Comparison of ENCODE assay signal across 10 mouse cellular contexts in the genomic region with DNA sequence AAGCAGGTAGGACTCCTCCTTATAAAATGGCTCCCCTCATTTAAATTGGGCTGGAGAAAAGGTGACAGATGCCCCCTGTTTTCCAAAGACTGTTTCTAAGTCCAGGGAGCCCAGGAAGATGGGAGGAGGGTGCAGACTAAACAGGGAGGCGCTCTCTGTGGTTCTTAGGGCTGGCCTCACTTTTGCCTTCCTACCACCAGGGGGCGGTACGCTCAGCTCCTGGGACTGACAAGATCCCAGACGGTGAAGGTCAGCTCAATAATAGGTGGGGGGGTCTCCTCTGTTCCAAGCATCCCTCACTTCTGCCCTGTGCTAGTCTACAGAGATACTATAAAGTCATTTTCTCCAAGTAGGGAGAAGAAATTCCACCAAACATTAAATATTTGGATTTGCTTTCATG. TPM values are rescaled to one million over a fixed set of nuclear protein-coding genes. Genes with fewer than 3 reads are reported as not detected.
DNase-seq lines count a peak whose midpoint lies in the region; ATAC-seq and TF ChIP-seq lines count a peak whose summit lies in the region.
"Had no signal": no experiment of that assay in that cellular context is flagged by ENCODE, and none has a peak within 500 bp of the region (broad histone marks: within the 10 kb centered on the region; RNA-seq: fewer than 3 reads in every experiment).

No protein-coding gene starts in this region.

- no peak overlapping the region for H3K9ac ChIP-seq in hindbrain, embryonic 13.5 days
- H3K9ac ChIP-seq: embryonic facial prominence, embryonic 12.5 days; liver, embryonic 15.5 days had no signal

- no peak for ATAC-seq in hindbrain, embryonic 13.5 days (ENCODE audit: low FRiP score)
- peak; percentile 69 for ATAC-seq in megakaryocyte-erythroid progenitor cell, adult 5-6 weeks (replicated peaks; ENCODE audit: low FRiP score, low TSS enrichment, poor library complexity, severe bottlenecking)

- 6% methylated on average over 4 of the region's 4 CpGs for WGBS in hindbrain, embryonic 10.5 days
- WGBS in hindbrain, embryonic 13.5 days, result 10% methylated on average over 4 of the region's 4 CpGs

- TF ChIP-seq CTCF in embryonic fibroblast, embryonic 13.5 days (IDR thresholded peaks at IDR 0.05; ENCODE audit: borderline replicate concordance, insufficient read depth, low read length), result peak; percentile 76

- TF ChIP-seq POLR2A in embryonic fibroblast, embryonic 13.5 days (IDR thresholded peaks at IDR 0.05; ENCODE audit: low read depth, low read length), result no peak

- peaks cover 41% of the 10 kb centered on the region for H3K27me3 ChIP-seq in hindbrain, embryonic 10.5 days (ENCODE audit: insufficient read depth, poor library complexity, severe bottlenecking)
- peaks cover 41% of the 10 kb centered on the region for H3K27me3 ChIP-seq in hindbrain, embryonic 13.5 days

- H3K4me3 ChIP-seq in hindbrain, embryonic 10.5 days, result no peak overlapping the region
- no peak overlapping the region for H3K4me3 ChIP-seq in hindbrain, embryonic 13.5 days
- H3K4me3 ChIP-seq in embryonic fibroblast, embryonic 13.5 days (ENCODE audit: insufficient read depth, low read length), result no peak overlapping the region
- H3K4me3 ChIP-seq: embryonic facial prominence, embryonic 12.5 days; liver, embryonic 15.5 days had no signal

- H3K36me3 ChIP-seq in hindbrain, embryonic 10.5 days, result no peaks in the 10 kb centered on the region
- H3K36me3 ChIP-seq in hindbrain, embryonic 13.5 days, result no peaks in the 10 kb centered on the region; the same call in 1 of the 2 replicates
- H3K36me3 ChIP-seq: embryonic facial prominence, embryonic 12.5 days; liver, embryonic 15.5 days had no signal

- H3K9me3 ChIP-seq in hindbrain, embryonic 10.5 days, result no peaks in the 10 kb centered on the region
- no peaks in the 10 kb centered on the region for H3K9me3 ChIP-seq in hindbrain, embryonic 13.5 days
- H3K9me3 ChIP-seq: embryonic facial prominence, embryonic 12.5 days; liver, embryonic 15.5 days had no signal

- peaks cover 5% of the 10 kb centered on the region; the same call in 1 of the 2 replicates for H3K4me1 ChIP-seq in hindbrain, embryonic 10.5 days (replicated peaks)
- H3K4me1 ChIP-seq in hindbrain, embryonic 13.5 days (replicated peaks), result no peaks in the 10 kb centered on the region
- H3K4me1 ChIP-seq in embryonic fibroblast, embryonic 13.5 days (ENCODE audit: control insufficient read depth, insufficient read depth, low read length), result no peaks in the 10 kb centered on the region

- H3K4me2 ChIP-seq in hindbrain, embryonic 13.5 days, result no peak overlapping the region
- H3K4me2 ChIP-seq: embryonic facial prominence, embryonic 12.5 days; liver, embryonic 15.5 days had no signal

- H3K27ac ChIP-seq in hindbrain, embryonic 10.5 days, result no peak overlapping the region
- H3K27ac ChIP-seq in hindbrain, embryonic 13.5 days, result no peak overlapping the region
- no peak overlapping the region for H3K27ac ChIP-seq in embryonic fibroblast, embryonic 13.5 days (ENCODE audit: insufficient read depth, low read length)
- H3K27ac ChIP-seq: embryonic facial prominence, embryonic 12.5 days; liver, embryonic 15.5 days had no signal

- DNase-seq in hindbrain, embryonic 10.5 days (ENCODE audit: low spot score), result peak; percentile 63
- DNase-seq in CD4-positive, CD25-positive, alpha-beta regulatory T cell, adult 2 months (ENCODE audit: low read depth, low spot score), result peak; percentile 80
- DNase-seq in adrenal gland, postnatal 25 days, result peak; percentile 65
- peak; percentile 58 for DNase-seq in kidney, postnatal 14 days
- peak; percentile 84 for DNase-seq in testis, postnatal 10 days (ENCODE audit: low spot score)

RNA-seq across cellular contexts. Expression of a gene that starts 10.5 kb away (rescaled TPM):
- 2.7 and 7.1 TPM in 2 replicates for polyA plus RNA-seq in hindbrain, embryonic 10.5 days (2016; fragmentation: Nextera tagmentation; extraction: Ambion mirVana)
- polyA plus RNA-seq in hindbrain, embryonic 13.5 days (2015; fragmentation: Nextera tagmentation; extraction: Ambion mirVana), result 0.31 and 0.62 TPM in 2 replicates
- total RNA-seq in adrenal gland, postnatal 25 days (2021), result not detected in 2 replicates
- 1.8 and 1.9 TPM in 2 replicates for polyA plus RNA-seq in embryonic fibroblast, embryonic 13.5 days (2011; ENCODE audit: insufficient read length, low read depth, missing spikeins)
- total RNA-seq in megakaryocyte-erythroid progenitor cell, adult 5-6 weeks (2014; fragmentation: Nextera tagmentation), result not detected in 2 replicates
- total RNA-seq in megakaryocyte-erythroid progenitor cell, adult 5-6 weeks (2017), result not detected in 2 replicates

RNA-seq across cellular contexts. Expression of a gene that starts 25.8 kb away (rescaled TPM):
- not detected in 2 replicates for polyA plus RNA-seq in hindbrain, embryonic 10.5 days (2016; fragmentation: Nextera tagmentation; extraction: Ambion mirVana)
- not detected in 2 replicates for polyA plus RNA-seq in hindbrain, embryonic 13.5 days (2015; fragmentation: Nextera tagmentation; extraction: Ambion mirVana)
- not detected in 2 replicates for total RNA-seq in adrenal gland, postnatal 25 days (2021)
- not detected in 2 replicates for polyA plus RNA-seq in embryonic fibroblast, embryonic 13.5 days (2011; ENCODE audit: insufficient read length, low read depth, missing spikeins)
- total RNA-seq in megakaryocyte-erythroid progenitor cell, adult 5-6 weeks (2014; fragmentation: Nextera tagmentation), result not detected in 2 replicates
- not detected in 2 replicates for total RNA-seq in megakaryocyte-erythroid progenitor cell, adult 5-6 weeks (2017)
- polyA plus RNA-seq: embryonic facial prominence, embryonic 12.5 days; liver, embryonic 15.5 days had no signal

RNA-seq across cellular contexts. Expression of a gene that starts 26.2 kb away (rescaled TPM):
- 68.2 and 89.6 TPM in 2 replicates for polyA plus RNA-seq in hindbrain, embryonic 10.5 days (2016; fragmentation: Nextera tagmentation; extraction: Ambion mirVana)
- polyA plus RNA-seq in hindbrain, embryonic 13.5 days (2015; fragmentation: Nextera tagmentation; extraction: Ambion mirVana), result 143 and 145 TPM in 2 replicates
- total RNA-seq in adrenal gland, postnatal 25 days (2021), result 33.3 and 38.3 TPM in 2 replicates
- polyA plus RNA-seq in embryonic fibroblast, embryonic 13.5 days (2011; ENCODE audit: insufficient read length, low read depth, missing spikeins), result 39.1 and 41.7 TPM in 2 replicates
- total RNA-seq in megakaryocyte-erythroid progenitor cell, adult 5-6 weeks (2014; fragmentation: Nextera tagmentation), result 19.9 and 20.5 TPM in 2 replicates
- 16.9 and 22.6 TPM in 2 replicates for total RNA-seq in megakaryocyte-erythroid progenitor cell, adult 5-6 weeks (2017)

RNA-seq across cellular contexts. Expression of a gene that starts 50.4 kb away (rescaled TPM):
- polyA plus RNA-seq in hindbrain, embryonic 10.5 days (2016; fragmentation: Nextera tagmentation; extraction: Ambion mirVana), result not detected in 2 replicates
- polyA plus RNA-seq in hindbrain, embryonic 13.5 days (2015; fragmentation: Nextera tagmentation; extraction: Ambion mirVana), result not detected in 2 replicates
- not detected in 2 replicates for total RNA-seq in adrenal gland, postnatal 25 days (2021)
- 0.37 TPM in 1 of 2 replicates, not detected in the other for polyA plus RNA-seq in embryonic fibroblast, embryonic 13.5 days (2011; ENCODE audit: insufficient read length, low read depth, missing spikeins)
- total RNA-seq in megakaryocyte-erythroid progenitor cell, adult 5-6 weeks (2014; fragmentation: Nextera tagmentation), result not detected in 2 replicates
- not detected in 2 replicates for total RNA-seq in megakaryocyte-erythroid progenitor cell, adult 5-6 weeks (2017)
- polyA plus RNA-seq: liver, embryonic 15.5 days had no signal
